Mouse (Mus musculus): ENCODE results near the gene Slc39a11. TPM values are rescaled to one million over a fixed set of nuclear protein-coding genes. Genes with fewer than 3 reads are reported as not detected.

The Slc39a11 gene
- polyA plus RNA-seq (2015; fragmentation: Nextera tagmentation; extraction: Ambion mirVana), result 17.1 and 24.4 TPM in 2 replicates

DNA sequence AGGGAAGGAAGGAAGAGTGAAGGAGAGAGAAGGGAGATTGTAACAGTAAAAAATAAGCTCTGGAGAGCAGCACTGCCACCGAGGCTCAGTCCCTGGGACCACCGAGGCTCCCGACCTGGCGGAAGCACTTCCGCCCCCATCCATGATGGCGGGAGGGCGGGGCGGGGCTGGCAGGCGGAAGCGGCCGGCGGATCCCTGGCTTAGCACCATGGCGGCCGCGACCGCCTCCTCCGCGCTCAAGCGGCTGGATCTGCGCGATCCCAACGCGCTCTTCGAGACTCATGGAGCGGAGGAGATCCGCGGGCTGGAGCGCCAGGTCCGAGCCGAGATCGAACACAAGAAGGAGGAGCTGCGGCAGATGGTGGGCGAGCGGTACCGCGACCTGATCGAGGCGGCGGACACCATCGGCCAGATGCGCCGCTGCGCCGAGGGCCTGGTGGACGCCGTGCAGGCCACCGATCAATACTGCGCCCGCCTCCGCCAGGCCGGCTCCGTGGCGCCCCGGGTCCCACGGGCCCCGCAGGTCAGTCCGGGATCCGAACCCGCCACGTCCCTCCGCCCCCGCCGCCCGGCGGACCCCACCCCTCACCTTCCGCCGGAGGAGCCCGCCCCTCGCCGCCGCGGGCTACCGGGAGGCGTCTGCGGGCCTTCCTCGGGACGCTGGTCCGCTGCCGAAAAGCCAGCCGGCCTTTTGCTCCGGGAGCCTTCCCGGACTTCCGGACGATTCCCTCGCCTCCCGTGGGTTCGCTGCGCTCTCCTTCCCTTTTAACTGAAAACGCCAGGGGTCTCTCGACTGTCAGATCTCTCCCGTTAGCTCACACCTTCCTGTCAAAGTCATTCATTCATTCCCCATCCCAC lies at the start of gene Slc39a11:
Gene Slc39a11, minus strand, starts transcription at position 727 of the 858 bp plus-strand sequence.

DNA sequence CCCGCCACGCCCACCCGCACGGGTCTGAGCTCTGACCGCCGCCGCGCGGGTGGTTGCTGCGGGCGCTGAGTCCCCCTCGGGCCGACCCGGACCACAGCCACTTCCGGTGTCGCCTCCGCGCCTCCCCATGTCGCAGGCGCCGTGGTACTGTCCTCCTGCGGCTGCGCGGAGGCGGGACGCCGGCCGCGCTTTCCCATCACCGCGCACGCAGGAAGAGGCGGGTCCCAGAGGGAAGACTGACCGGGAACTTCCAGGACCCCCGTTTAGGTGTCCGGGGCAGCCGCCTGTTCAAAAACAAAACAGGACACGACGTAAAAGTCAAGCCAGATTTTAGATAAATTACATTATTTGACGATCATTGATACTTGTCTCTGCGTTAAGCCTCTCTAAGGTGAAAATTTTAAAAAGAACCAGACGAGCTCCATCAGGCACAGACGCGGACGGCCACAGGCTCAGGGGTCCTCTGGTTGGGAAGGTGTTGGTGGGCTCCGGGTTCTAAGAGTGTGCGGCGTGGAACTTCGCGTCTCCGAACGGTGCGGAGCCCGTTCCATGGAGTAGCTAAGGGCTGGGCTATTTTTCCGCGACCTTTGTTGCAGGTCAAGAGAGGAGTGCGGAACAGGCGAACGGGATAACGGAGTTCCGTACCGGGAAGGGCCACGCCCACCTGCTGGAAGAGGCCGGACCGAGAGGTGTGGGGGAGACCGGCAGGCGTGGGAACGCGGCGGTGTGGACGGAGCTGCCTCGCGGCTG lies 34.3 kb upstream of the Slc39a11 start, which contains the start of the genes Fam104a and D11Wsu47e:
Gene Fam104a, minus strand, starts transcription at position 199 of the 750 bp plus-strand sequence.
Gene D11Wsu47e, plus strand, starts transcription at position 456 of the 750 bp plus-strand sequence.

DNA sequence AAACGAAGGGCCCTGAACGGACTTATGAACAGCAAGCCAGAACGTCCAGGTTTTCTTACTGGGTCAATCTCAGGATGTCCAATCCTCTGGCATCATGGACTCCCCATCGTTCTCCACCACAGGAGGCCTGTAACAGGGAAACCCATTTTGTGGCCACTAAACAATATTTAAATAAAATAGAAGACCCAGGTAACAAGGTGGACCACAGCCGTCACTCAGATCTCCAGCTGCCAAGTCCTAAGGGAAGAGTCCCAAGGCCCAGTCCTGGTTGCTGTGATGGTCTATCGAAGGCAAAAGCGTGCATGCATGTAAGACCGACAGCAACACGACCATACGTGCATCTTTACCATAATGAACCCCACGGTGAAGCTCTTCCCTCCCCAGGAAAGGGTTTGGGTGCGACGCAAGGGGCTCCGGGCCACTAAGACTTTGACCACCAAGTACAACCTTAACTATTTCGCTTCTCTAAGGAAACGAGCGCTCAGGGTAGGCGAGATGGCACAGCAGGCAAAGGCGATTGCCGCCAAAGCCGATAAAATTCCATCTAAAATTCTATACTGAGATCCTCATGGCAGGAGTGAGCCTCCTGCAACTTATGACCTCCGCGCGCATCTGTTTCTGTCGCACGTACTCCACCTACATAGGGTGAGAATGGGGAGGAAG lies 1.1 kb downstream of the Slc39a11 start, which contains the start of gene Cog1:
Gene Cog1, plus strand, starts transcription at position 480 of the 663 bp plus-strand sequence.

DNA sequence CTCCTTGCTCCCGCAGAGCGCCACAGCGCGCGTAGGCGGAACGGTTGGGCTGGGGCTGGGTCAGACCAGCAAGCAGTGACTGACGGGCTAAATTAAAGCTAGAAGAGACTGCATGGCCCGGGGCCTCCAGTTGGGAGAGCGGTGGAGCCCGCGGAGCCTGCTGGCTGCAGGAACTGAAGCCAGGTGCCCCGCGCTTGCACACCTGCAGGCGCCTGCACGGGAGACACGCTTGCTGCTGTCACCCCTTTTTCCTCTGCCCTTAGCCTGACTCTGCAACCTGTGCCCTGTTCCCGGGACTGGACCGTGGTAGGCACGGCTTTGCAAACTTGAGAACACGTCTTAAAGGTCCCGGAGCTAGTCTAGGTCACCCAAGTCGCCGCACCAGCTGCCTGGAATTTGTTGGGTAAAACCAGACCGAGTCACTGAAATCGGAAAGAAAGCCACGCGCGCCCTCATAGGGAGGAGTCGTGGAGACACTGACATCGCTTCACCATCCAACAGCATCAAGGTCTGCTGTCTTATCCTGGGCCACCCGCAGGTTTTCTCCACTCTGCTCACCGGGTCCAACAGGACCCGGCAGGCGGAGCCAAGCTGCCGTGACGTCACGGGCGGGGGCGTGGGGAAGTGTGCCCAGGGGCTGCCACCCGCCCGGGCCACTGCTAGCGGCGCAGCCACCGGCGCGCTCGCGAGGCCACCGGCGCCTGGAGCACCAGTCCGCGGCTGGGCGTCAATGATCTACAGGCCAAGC lies 31.0 kb downstream of the Slc39a11 start, which contains the start of gene Sstr2:
Gene Sstr2, plus strand, starts transcription at position 671 of the 748 bp plus-strand sequence.

Other genes starting within 250 kb of the Slc39a11 start
- 4.3 and 4.5 TPM in 2 replicates for gene Sstr2, start 30.7 kb downstream of the Slc39a11 start, polyA plus RNA-seq (2015; fragmentation: Nextera tagmentation; extraction: Ambion mirVana)
- gene Cog1, start 910 bp downstream of the Slc39a11 start, polyA plus RNA-seq (2015; fragmentation: Nextera tagmentation; extraction: Ambion mirVana), result 14.9 and 21.4 TPM in 2 replicates
- 41.9 and 43.5 TPM in 2 replicates for gene Fam104a, start 34.1 kb upstream of the Slc39a11 start, polyA plus RNA-seq (2015; fragmentation: Nextera tagmentation; extraction: Ambion mirVana)
- 11.4 and 16.8 TPM in 2 replicates for gene D11Wsu47e, start 34.3 kb upstream of the Slc39a11 start, polyA plus RNA-seq (2015; fragmentation: Nextera tagmentation; extraction: Ambion mirVana)
- 0.37 TPM in 1 of 2 replicates, not detected in the other for gene Cpsf4l, start 59.9 kb upstream of the Slc39a11 start, polyA plus RNA-seq (2015; fragmentation: Nextera tagmentation; extraction: Ambion mirVana)
- 44.2 and 60.5 TPM in 2 replicates for gene Cdc42ep4, start 101.8 kb upstream of the Slc39a11 start, polyA plus RNA-seq (2015; fragmentation: Nextera tagmentation; extraction: Ambion mirVana)